Comparison of ENCODE assay signal across 8 mouse cellular contexts in the genomic region with DNA sequence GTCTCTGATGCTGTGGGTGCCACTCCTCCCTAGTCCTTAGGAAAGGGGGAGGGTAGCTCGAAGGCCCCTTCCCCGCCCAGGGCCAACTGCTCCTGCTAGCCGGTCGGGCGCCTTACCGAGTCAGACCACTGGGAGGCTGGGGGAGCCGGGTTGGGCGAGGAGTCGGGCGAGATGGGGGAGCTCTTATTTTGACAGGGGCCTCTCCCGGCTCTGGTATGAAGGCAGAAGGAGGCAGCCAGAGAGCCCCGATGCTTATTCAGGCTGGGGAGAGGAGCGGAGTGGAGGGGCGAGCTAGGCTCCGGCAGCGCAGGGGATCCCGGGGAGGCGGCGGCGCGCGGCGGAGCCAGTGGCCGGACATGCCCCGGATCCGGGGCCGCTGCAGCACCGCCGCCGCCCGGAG. TPM values are rescaled to one million over a fixed set of nuclear protein-coding genes. Genes with fewer than 3 reads are reported as not detected.
DNase-seq lines count a peak whose midpoint lies in the region; ATAC-seq and TF ChIP-seq lines count a peak whose summit lies in the region.

A gene (plus strand): TSS at position 274 of the 400 bp plus-strand sequence.

- peak; percentile 84 to 89 for DNase-seq in adrenal gland, adult 18-20 months (ENCODE audit: low spot score in 2 of 2)
- DNase-seq in embryo, embryonic 10.5 days (ENCODE audit: low spot score): peak; percentile 97
- no peak for DNase-seq in gonadal fat pad, adult 2 months (ENCODE audit: low read depth)
- peak; percentile 97 for DNase-seq in left cerebral cortex, postnatal 4 days
- DNase-seq in midbrain, embryonic 11.5 days (ENCODE audit: low spot score, missing footprints): peak; percentile 98
- DNase-seq in right cerebral cortex, postnatal 4 days: peak; percentile 93
- DNase-seq in yolk sac, embryonic 10.5 days (ENCODE audit: low spot score): peak; percentile 96

- no peaks in the 10 kb centered on the region for H3K27me3 ChIP-seq in intestine, postnatal 0 days (replicated peaks; ENCODE audit: control insufficient read depth, insufficient read depth, low read length)
- H3K27me3 ChIP-seq in midbrain, embryonic 11.5 days (ENCODE audit: control insufficient read depth, insufficient read depth, low read length): no peaks in the 10 kb centered on the region

- peak; percentile 85 for TF ChIP-seq CTCF in intestine, postnatal 0 days (IDR thresholded peaks at IDR 0.05; ENCODE audit: low read depth)

- peak within 1 kb of the TSS; percentile 81 for H3K9ac ChIP-seq in intestine, postnatal 0 days (ENCODE audit: low read depth, low read length)
- peak within 1 kb of the TSS; percentile 80 for H3K9ac ChIP-seq in midbrain, embryonic 11.5 days (ENCODE audit: low read length)

- under 1% methylated on average over 21 of the region's 31 CpGs for WGBS in intestine, postnatal 0 days
- under 1% methylated on average over 28 of the region's 31 CpGs for WGBS in midbrain, embryonic 11.5 days

- intact Hi-C loops in left cerebral cortex, postnatal 4 days (cut with DNase I): no loop called here

- no peaks in the 10 kb centered on the region for H3K9me3 ChIP-seq in intestine, postnatal 0 days (ENCODE audit: control insufficient read depth)
- no peaks in the 10 kb centered on the region for H3K9me3 ChIP-seq in midbrain, embryonic 11.5 days (ENCODE audit: control insufficient read depth, low read length)

- H3K4me2 ChIP-seq in intestine, postnatal 0 days (replicated peaks; ENCODE audit: low read depth): peak within 1 kb of the TSS; percentile 84
- H3K4me2 ChIP-seq in midbrain, embryonic 11.5 days: peak within 1 kb of the TSS; percentile 80

- peak; percentile 46 for ATAC-seq in intestine, postnatal 0 days
- ATAC-seq in midbrain, embryonic 11.5 days (ENCODE audit: low FRiP score): peak; percentile 61

- H3K36me3 ChIP-seq in intestine, postnatal 0 days (ENCODE audit: control insufficient read depth, insufficient read depth): no peaks in the 10 kb centered on the region
- no peaks in the 10 kb centered on the region for H3K36me3 ChIP-seq in midbrain, embryonic 11.5 days (ENCODE audit: control insufficient read depth, insufficient read depth, low read length)

- peak within 1 kb of the TSS; percentile 98 for H3K4me3 ChIP-seq in intestine, postnatal 0 days (ENCODE audit: low read depth, low read length)
- H3K4me3 ChIP-seq in midbrain, embryonic 11.5 days (ENCODE audit: low read depth, low read length): peak within 1 kb of the TSS; percentile 66

- peak within 1 kb of the TSS; percentile 88 for H3K27ac ChIP-seq in intestine, postnatal 0 days (ENCODE audit: low read depth, low read length)
- H3K27ac ChIP-seq in midbrain, embryonic 11.5 days (ENCODE audit: low read depth, low read length): peak within 1 kb of the TSS; percentile 81

- peaks cover 11% of the 10 kb centered on the region for H3K4me1 ChIP-seq in intestine, postnatal 0 days (replicated peaks; ENCODE audit: control insufficient read depth, insufficient read depth, low read length)
- peaks cover 50% of the 10 kb centered on the region for H3K4me1 ChIP-seq in midbrain, embryonic 11.5 days (ENCODE audit: control insufficient read depth, insufficient read depth, low read length)

RNA-seq across cellular contexts. Expression of the gene that starts here (rescaled TPM):
- total RNA-seq in adrenal gland, adult 18-20 months (2021): 10 to 100 TPM; 41.3 to 46.6 TPM
- polyA plus RNA-seq in gonadal fat pad, adult 2 months (2012; rRNA removed): 31.3 and 54.0 TPM in 2 replicates
- polyA plus RNA-seq in intestine, postnatal 0 days (2015; fragmentation: Nextera tagmentation; extraction: Ambion mirVana): 4.8 and 4.9 TPM in 2 replicates
- 100 to 1,000 TPM; 109 to 113 TPM for total RNA-seq in left cerebral cortex, postnatal 4 days (2021)
- 5.6 and 6.4 TPM in 2 replicates for polyA plus RNA-seq in midbrain, embryonic 11.5 days (2014; fragmentation: Nextera tagmentation; extraction: Ambion mirVana)
